Mouse (Mus musculus) B cell, adult 67 days (primary cell): ENCODE results near the gene Slc25a13. TPM values are rescaled to one million over a fixed set of nuclear protein-coding genes. Genes with fewer than 3 reads are reported as not detected.

ENCODE experiments used
- total RNA-seq, 2 experiments: library from RNA; stranded (reverse); gene quantifications; 4 replicates each; pipeline ENCODE4 v1.2.4; 2023

Gene Slc25a13
- 1 to 10 TPM; 3.1 to 3.3 TPM for total RNA-seq

DNA sequence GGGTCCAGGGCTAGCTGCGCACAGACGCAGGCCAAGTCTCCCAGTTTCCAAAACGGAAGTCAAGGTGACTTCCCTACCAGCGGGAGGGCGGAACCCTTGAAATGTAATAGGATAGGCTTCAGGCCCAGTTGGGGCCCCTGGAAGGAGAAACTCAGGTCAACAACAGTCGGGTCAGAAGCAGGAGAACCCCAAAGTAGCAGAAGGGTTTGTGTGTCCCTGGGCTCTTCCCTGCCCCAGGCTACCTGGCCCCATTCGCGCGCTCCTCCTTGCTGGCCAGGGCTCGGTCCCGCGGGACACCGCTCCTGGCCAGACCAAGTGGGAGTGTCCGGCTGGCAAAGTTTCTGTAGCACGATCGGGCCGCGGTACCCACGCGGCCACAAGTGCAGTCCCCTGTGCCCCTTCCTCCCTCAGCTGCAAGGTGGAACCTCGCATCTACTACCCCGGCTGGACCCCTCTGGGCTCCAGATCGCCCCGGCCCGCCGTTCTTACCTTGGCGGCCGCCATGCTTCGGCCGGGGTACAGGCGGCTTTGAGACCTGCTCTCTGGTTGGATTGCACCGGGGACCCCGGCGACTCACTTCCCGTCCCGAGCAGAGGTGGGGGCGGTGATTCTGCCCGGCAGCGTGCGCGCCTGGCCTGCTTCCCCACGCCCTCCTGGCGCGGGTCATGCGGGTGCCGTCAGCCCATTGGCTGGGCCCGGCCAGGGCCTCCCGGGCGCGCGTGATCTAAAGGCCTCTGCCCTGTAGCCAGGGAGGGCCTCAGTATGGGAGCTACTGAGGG, at the start of gene Slc25a13:
Slc25a13 (minus strand) TSS at position 667 of the 779 bp plus-strand sequence.

